Mouse (Mus musculus) midbrain, postnatal 0 days (tissue): ENCODE measurements at regions not wholly inside any gene's neighbourhood (a gene's known extent, or its start where the extent isn't known, plus 50 kb on each side); places are given as distances from the start of the nearest gene placed in this dataset.

Source experiments
- ATAC-seq: fragments of 200-750 bp; cut with Nextera tagmentation; 2 replicates; pipeline ENCODE4 v1.8.0; 2017; ENCODE audit warnings: moderate number of reproducible peaks, mild to moderate bottlenecking, moderate TSS enrichment, moderate library complexity; ENCODE audit not compliant: low FRiP score
- DNase-seq: peaks from one replicate; pipeline ENCODE4 v3.0.0-alpha.2; 2015; ENCODE audit warnings: low spot score
- H3K27ac ChIP-seq: fragments of 300-500 bp; sonication (generic); 2 replicates; pipeline ENCODE4 v1.5.1; 2014; ENCODE audit warnings: low read depth, mild to moderate bottlenecking, low read length, mixed read lengths
- H3K27me3 ChIP-seq: fragments of 300-500 bp; sonication (generic); 2 replicates; pipeline ENCODE4 v1.6.1; 2014; ENCODE audit warnings: low read length, control low read depth, mixed read lengths; ENCODE audit not compliant: insufficient read depth
- H3K36me3 ChIP-seq: fragments of 300-500 bp; sonication (generic); 2 replicates; pipeline ENCODE4 v1.6.1; 2014; ENCODE audit warnings: low read length, control low read depth, mixed read lengths; ENCODE audit not compliant: insufficient read depth
- H3K4me1 ChIP-seq: fragments of 300-500 bp; sonication (generic); 2 replicates; pipeline ENCODE4 v1.6.1; 2014; ENCODE audit warnings: mild to moderate bottlenecking, control low read depth, antibody characterized with exemption, low read length, mixed read lengths; ENCODE audit not compliant: insufficient read depth
- H3K4me2 ChIP-seq: fragments of 300-500 bp; sonication (generic); 2 replicates; pipeline ENCODE4 v1.6.1; 2014; ENCODE audit warnings: low read depth, mild to moderate bottlenecking, low read length, mixed read lengths; ENCODE audit not compliant: poor library complexity, severe bottlenecking
- H3K4me3 ChIP-seq: fragments of 300-500 bp; sonication (generic); 2 replicates; pipeline ENCODE4 v1.5.1; 2014; ENCODE audit warnings: low read depth, mild to moderate bottlenecking, low read length, moderate library complexity
- H3K9ac ChIP-seq: fragments of 300-500 bp; sonication (generic); replicated peaks from 2 replicates; pipeline ENCODE4 v1.6.1; 2014; ENCODE audit warnings: mild to moderate bottlenecking, low read length, moderate library complexity, mixed read lengths; ENCODE audit not compliant: poor library complexity, severe bottlenecking
- H3K9me3 ChIP-seq: fragments of 300-500 bp; sonication (generic); 2 replicates; pipeline ENCODE4 v1.6.1; 2016; ENCODE audit warnings: low read length, control low read depth
- CTCF ChIP-seq: IDR thresholded peaks from 2 replicates; pipeline ENCODE4 v1.5.1; 2016; ENCODE audit warnings: antibody characterized with exemption, mild to moderate bottlenecking
- whole genome bisulfite sequencing: fragments of 180-500 bp; shearing (Covaris S2); extraction: QIAGEN DNeasy Blood & Tissue Kit; methylation state at CpG from one replicate; pipeline ENCODE4 v1.1.7; 2014; 5-methylcytosine and 5-hydroxymethylcytosine counted together

- H3K4me2 ChIP-seq = no peak overlapping the region
- H3K36me3 ChIP-seq = no peaks in the 10 kb centered on the region
- no peaks in the 10 kb centered on the region for H3K27me3 ChIP-seq
- H3K9ac ChIP-seq = no peak overlapping the region
- 0 out of 2 replicates have a peak, but pooled peaks cover 5% of the 10 kb centered on the region for H3K9me3 ChIP-seq
- no peaks in the 10 kb centered on the region for H3K4me1 ChIP-seq
- TF ChIP-seq CTCF = no peak; the same call in 1 of the 2 replicates
- H3K27ac ChIP-seq = no peak overlapping the region
- no peak overlapping the region for H3K4me3 ChIP-seq
- DNase-seq (no peak), ATAC-seq (no peak)
- WGBS = 72% methylated on average over 10 of the region's 10 CpGs
Measured at GRCm38 (mm10) chr9:47054595-47054994, 56.1 kb downstream of the Gm4791 start.

GRCm38 (mm10) chr9:47055558-47055957, 57.0 kb downstream of the Gm4791 start:
- no peak overlapping the region for H3K4me3 ChIP-seq
- no peaks in the 10 kb centered on the region for H3K27me3 ChIP-seq
- H3K4me2 ChIP-seq = no peak overlapping the region
- H3K9ac ChIP-seq = no peak overlapping the region
- no peaks in the 10 kb centered on the region for H3K9me3 ChIP-seq
- DNase-seq (no peak), ATAC-seq (no peak)
- no peaks in the 10 kb centered on the region for H3K4me1 ChIP-seq
- WGBS = 85% methylated on average over 6 of the region's 6 CpGs
- no peak overlapping the region for H3K27ac ChIP-seq
- no peak; the same call in 1 of the 2 replicates for TF ChIP-seq CTCF
- H3K36me3 ChIP-seq = no peaks in the 10 kb centered on the region

GRCm38 (mm10) chr9:47059339-47060005, 60.9 kb downstream of the Gm4791 start:
- no peaks in the 10 kb centered on the region for H3K27me3 ChIP-seq
- no peak overlapping the region for H3K4me2 ChIP-seq
- H3K9ac ChIP-seq = no peak overlapping the region
- no peaks in the 10 kb centered on the region for H3K36me3 ChIP-seq
- no peak for ATAC-seq
- H3K9me3 ChIP-seq = no peaks in the 10 kb centered on the region
- no peak overlapping the region for H3K27ac ChIP-seq
- H3K4me3 ChIP-seq = no peak overlapping the region
- 88% methylated on average over 7 of the region's 7 CpGs for WGBS
- TF ChIP-seq CTCF = no peak
- DNase-seq = no peak
- H3K4me1 ChIP-seq = no peaks in the 10 kb centered on the region

- TF ChIP-seq CTCF = no peak
- H3K4me1 ChIP-seq = no peaks in the 10 kb centered on the region
- H3K27me3 ChIP-seq = no peaks in the 10 kb centered on the region
- H3K9ac ChIP-seq = no peak overlapping the region
- no peak overlapping the region for H3K27ac ChIP-seq
- H3K9me3 ChIP-seq = no peaks in the 10 kb centered on the region
- H3K4me2 ChIP-seq = no peak overlapping the region
- 71% methylated on average over 2 of the region's 2 CpGs for WGBS
- H3K4me3 ChIP-seq = no peak overlapping the region
- peak; percentile 71 for DNase-seq
- no peaks in the 10 kb centered on the region for H3K36me3 ChIP-seq
- no peak for ATAC-seq
Measured at GRCm38 (mm10) chr9:47060757-47061156, 62.2 kb downstream of the Gm4791 start.

DNA sequence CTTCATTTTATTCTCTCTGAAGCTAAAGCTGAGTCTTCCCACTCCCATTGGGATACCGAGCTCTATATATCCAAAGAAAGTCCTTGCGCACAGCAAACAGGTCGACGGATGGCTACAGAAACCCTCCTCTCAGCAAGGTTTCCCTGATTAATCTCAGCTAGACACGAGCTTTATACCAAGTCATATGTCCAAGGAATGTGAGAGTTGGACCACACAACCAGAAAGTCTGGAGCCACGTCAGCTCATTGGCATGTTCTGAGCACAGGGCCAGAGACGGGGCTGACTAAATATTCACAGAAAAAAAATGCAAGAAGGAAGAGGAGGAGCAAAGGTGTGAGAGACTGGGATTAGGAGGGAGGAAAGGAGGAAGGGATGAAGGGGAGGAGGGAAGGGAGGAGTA, 64.0 kb downstream of the Gm4791 start:
- Histone ChIP-seq H3K36me3 (no peaks in the 10 kb centered on the region), H3K27me3 (no peaks in the 10 kb centered on the region), H3K9me3 (no peaks in the 10 kb centered on the region), H3K4me3 (no peak overlapping the region), H3K27ac (no peak overlapping the region), H3K4me1 (no peaks in the 10 kb centered on the region), H3K9ac (no peak overlapping the region), H3K4me2 (no peak overlapping the region)
- no peak for ATAC-seq
- WGBS = 81% methylated on average over 7 of the region's 7 CpGs
- no peak for DNase-seq
- no peak for TF ChIP-seq CTCF

DNA sequence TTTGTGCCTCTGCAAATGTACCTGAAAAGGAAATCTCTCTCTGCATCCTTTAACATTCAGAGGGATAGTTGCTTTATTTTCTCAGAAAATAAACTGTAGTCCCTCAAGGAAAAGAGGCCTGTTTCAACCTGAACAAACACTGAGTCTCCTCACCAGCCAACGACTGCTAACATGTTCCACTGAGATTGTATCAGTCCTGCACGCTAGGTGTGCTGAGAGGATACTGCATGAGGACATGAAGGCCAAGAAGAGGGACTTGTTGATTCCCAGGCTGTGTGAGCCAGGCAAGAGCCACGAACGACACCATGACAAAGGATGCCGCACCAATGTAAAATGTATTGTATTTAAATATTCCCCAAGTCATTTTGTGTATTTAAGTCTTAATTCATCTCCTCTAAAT, 65.2 kb downstream of the Gm4791 start:
- Histone ChIP-seq H3K27me3 (no peaks in the 10 kb centered on the region), H3K27ac (no peak overlapping the region), H3K9me3 (no peaks in the 10 kb centered on the region), H3K4me2 (no peak overlapping the region), H3K4me1 (no peaks in the 10 kb centered on the region), H3K36me3 (no peaks in the 10 kb centered on the region), H3K4me3 (no peak overlapping the region), H3K9ac (no peak overlapping the region)
- WGBS = 78% methylated on average over 5 of the region's 5 CpGs
- no peak for TF ChIP-seq CTCF
- ATAC-seq (no peak), DNase-seq (no peak)
